Mouse (Mus musculus) Patski (cell line): Measurements from ENCODE around the gene Sertad2. TPM values are rescaled to one million over a fixed set of nuclear protein-coding genes. Genes with fewer than 3 reads are reported as not detected.

Experiments used
- ATAC-seq: fragments of 100-300 bp; one replicate; pipeline ENCODE4 v1.8.0; 2021
- CTCF ChIA-PET: fragments of 350-600 bp; sonication (Branson Sonifier 250); formaldehyde crosslinking; loops from one replicate; lab custom pipeline; 2022; ENCODE audit warnings: inconsistent platforms; lab: Charles Lee
- POLR2A ChIA-PET: fragments of 350-600 bp; sonication (Branson Sonifier 250); formaldehyde crosslinking; loops from one replicate; lab custom pipeline; 2022; ENCODE audit warnings: antibody characterized with exemption, inconsistent platforms; lab: Charles Lee
- DNase-seq: peaks from one replicate; pipeline ENCODE4 v3.0.0-alpha.2; 2011; ENCODE audit warnings: low read depth, low spot score
- H3K27me3 ChIP-seq: fragments of 371-371 bp; one replicate; pipeline ENCODE4 v1.5.1; 2021
- CTCF ChIP-seq: fragments of 100-300 bp; IDR thresholded peaks from one replicate; pipeline ENCODE4 v1.5.1; 2021
- in situ Hi-C: fragments of 300-500 bp; cut with MboI; formaldehyde crosslinking; loops from 3 replicates; pipeline ENCODE4 v1.11.1; 2018; ENCODE audit warnings: low pct_unique_long_range_greater_than_20kb, mixed read lengths
- polyA plus RNA-seq: library from polyadenylated mRNA; unstranded; gene quantifications from one replicate; pipeline ENCODE4 v1.2.3, GENCODE M21; 2021

Sertad2 gene
- polyA plus RNA-seq, 1 experiment from 2014 or later: 25.6 TPM

- ChIA-PET CTCF (no interaction called here), POLR2A (no interaction called here)
- no peak for TF ChIP-seq CTCF
- DNase-seq (no peak), ATAC-seq (no peak)
- in situ Hi-C loops: no loop called here
- no peaks in the 10 kb centered on the region for H3K27me3 ChIP-seq
Measured at GRCm38 (mm10) chr11:20559951-20560642, 17.0 kb downstream of the Sertad2 start.

GRCm38 (mm10) chr11:20561323-20562002 is 18.4 kb downstream of the Sertad2 start:
- in situ Hi-C loops: no loop called here
- ATAC-seq (no peak), DNase-seq (no peak)
- ChIA-PET CTCF (no interaction called here), POLR2A (no interaction called here)
- no peak for TF ChIP-seq CTCF
- no peaks in the 10 kb centered on the region for H3K27me3 ChIP-seq

- DNase-seq (no peak), ATAC-seq (no peak)
- in situ Hi-C loops: no loop called here
- no peak for TF ChIP-seq CTCF
- H3K27me3 ChIP-seq: no peaks in the 10 kb centered on the region
- POLR2A ChIA-PET: no interaction called here
- CTCF ChIA-PET: no interaction called here
Measured at GRCm38 (mm10) chr11:20565057-20565456, 22.0 kb downstream of the Sertad2 start.

- in situ Hi-C loops: loop anchor here (10.0 kb wide), 1 partner anchor 1383 kb away; no protein-coding TSS in a partner anchor
- CTCF ChIA-PET: no interaction called here
- POLR2A ChIA-PET: no interaction called here
- no peaks in the 10 kb centered on the region for H3K27me3 ChIP-seq
- no peak for DNase-seq
- peak; percentile 67 for ATAC-seq
- TF ChIP-seq CTCF: no peak
Measured at GRCm38 (mm10) chr11:20571702-20572413, 28.8 kb downstream of the Sertad2 start.

- in situ Hi-C loops: loop anchor here (10.0 kb wide), 1 partner anchor 1379 kb away; no protein-coding TSS in a partner anchor
- no peak for ATAC-seq
- CTCF ChIA-PET: no interaction called here
- POLR2A ChIA-PET: no interaction called here
- no peaks in the 10 kb centered on the region for H3K27me3 ChIP-seq
- DNase-seq: no peak
- TF ChIP-seq CTCF: no peak
Measured at GRCm38 (mm10) chr11:20576046-20576635, 33.1 kb downstream of the Sertad2 start.

GRCm38 (mm10) chr11:20582758-20583157 is 39.7 kb downstream of the Sertad2 start:
- CTCF ChIA-PET: no interaction called here
- DNase-seq (no peak), ATAC-seq (no peak)
- no peak for TF ChIP-seq CTCF
- POLR2A ChIA-PET: no interaction called here
- in situ Hi-C loops: no loop called here
- H3K27me3 ChIP-seq: no peaks in the 10 kb centered on the region

- CTCF ChIA-PET: interaction anchor here (1.7 kb wide), 1 partner anchor 50 kb away, joined by 3 read pairs; no protein-coding TSS in a partner anchor
- in situ Hi-C loops: no loop called here
- DNase-seq (no peak), ATAC-seq (no peak)
- POLR2A ChIA-PET: no interaction called here
- no peak for TF ChIP-seq CTCF
- no peaks in the 10 kb centered on the region for H3K27me3 ChIP-seq
Measured at GRCm38 (mm10) chr11:20585297-20585696, 42.2 kb downstream of the Sertad2 start.

GRCm38 (mm10) chr11:20586180-20586579 is 43.1 kb downstream of the Sertad2 start:
- no peaks in the 10 kb centered on the region for H3K27me3 ChIP-seq
- no peak for TF ChIP-seq CTCF
- CTCF ChIA-PET: no interaction called here
- POLR2A ChIA-PET: no interaction called here
- peak; percentile 92 for ATAC-seq
- DNase-seq: peak; percentile 65
- in situ Hi-C loops: no loop called here

GRCm38 (mm10) chr11:20589393-20589792 is 46.3 kb downstream of the Sertad2 start:
- DNase-seq (no peak), ATAC-seq (no peak)
- in situ Hi-C loops: no loop called here
- ChIA-PET POLR2A (no interaction called here), CTCF (no interaction called here)
- H3K27me3 ChIP-seq: no peaks in the 10 kb centered on the region
- TF ChIP-seq CTCF: no peak

- ChIA-PET CTCF (no interaction called here), POLR2A (no interaction called here)
- in situ Hi-C loops: no loop called here
- H3K27me3 ChIP-seq: no peaks in the 10 kb centered on the region
- no peak for TF ChIP-seq CTCF
- no peak for ATAC-seq
- no peak for DNase-seq
Measured at GRCm38 (mm10) chr11:20592010-20592409, 49.0 kb downstream of the Sertad2 start.
